Mouse (Mus musculus): ENCODE data around the gene Snx27. TPM values are rescaled to one million over a fixed set of nuclear protein-coding genes. Genes with fewer than 3 reads are reported as not detected.

Gene Snx27
- polyA plus RNA-seq, 1 experiment from 2014 or later, result 43.0 TPM

- Histone ChIP-seq H3K4me1 (ENCODE audit: insufficient read depth, low read length) (peaks cover 13% of the 10 kb centered on the region; the same call in 1 of the 2 replicates), H3K4me2 (replicated peaks; ENCODE audit: low read depth, low read length) (no peak overlapping the region), H3K4me3 (ENCODE audit: low read length) (no peak overlapping the region), H3K27me3 (ENCODE audit: insufficient read depth, low read length) (no peaks in the 10 kb centered on the region), H3K9ac (replicated peaks; ENCODE audit: low read length) (no peak overlapping the region), H3K27ac (ENCODE audit: low read length) (peak overlapping the region; percentile 18; the same call in 1 of the 2 replicates), H3K36me3 (ENCODE audit: insufficient read depth, low read length) (no peaks in the 10 kb centered on the region), H3K9me3 (ENCODE audit: low read length) (no peaks in the 10 kb centered on the region)
- WGBS, result 46% methylated on average over 4 of the region's 4 CpGs
- ATAC-seq (ENCODE audit: low FRiP score, low TSS enrichment), result no peak
Observed at GRCm38 (mm10) chr3:94611343-94611742, 28.8 kb upstream of the Snx27 start.

- H3K27ac ChIP-seq (ENCODE audit: low read length), result no peak overlapping the region
- no peak for ATAC-seq (ENCODE audit: low FRiP score, low TSS enrichment)
- H3K9ac ChIP-seq (replicated peaks; ENCODE audit: low read length), result no peak overlapping the region
Observed at GRCm38 (mm10) chr3:94610581-94610980, 28.1 kb upstream of the Snx27 start.

GRCm38 (mm10) chr3:94609621-94610020 is 27.1 kb upstream of the Snx27 start:
- 94% methylated on average over 3 of the region's 3 CpGs for WGBS

More at GRCm38 (mm10) chr3:94610581-94610980, 28.1 kb upstream of the Snx27 start:
- Histone ChIP-seq H3K27me3 (ENCODE audit: insufficient read depth, low read length) (no peaks in the 10 kb centered on the region), H3K4me3 (ENCODE audit: low read length) (no peak overlapping the region), H3K4me2 (replicated peaks; ENCODE audit: low read depth, low read length) (no peak overlapping the region), H3K36me3 (ENCODE audit: insufficient read depth, low read length) (no peaks in the 10 kb centered on the region), H3K9me3 (ENCODE audit: low read length) (no peaks in the 10 kb centered on the region), H3K4me1 (ENCODE audit: insufficient read depth, low read length) (peaks cover 13% of the 10 kb centered on the region; the same call in 1 of the 2 replicates)
- 65% methylated on average over 2 of the region's 2 CpGs for WGBS

GRCm38 (mm10) chr3:94601959-94602358 is 19.4 kb upstream of the Snx27 start:
- no peaks in the 10 kb centered on the region for H3K27me3 ChIP-seq (ENCODE audit: insufficient read depth, low read length)
- H3K4me2 ChIP-seq (replicated peaks; ENCODE audit: low read depth, low read length), result no peak overlapping the region
- no peaks in the 10 kb centered on the region for H3K9me3 ChIP-seq (ENCODE audit: low read length)
- no peak overlapping the region for H3K4me3 ChIP-seq (ENCODE audit: low read length)
- ATAC-seq (ENCODE audit: low FRiP score, low TSS enrichment), result no peak
- no peaks in the 10 kb centered on the region for H3K36me3 ChIP-seq (ENCODE audit: insufficient read depth, low read length)
- no peaks in the 10 kb centered on the region for H3K4me1 ChIP-seq (ENCODE audit: insufficient read depth, low read length)
- WGBS, result 9% methylated on average over 4 of the region's 4 CpGs
- no peak overlapping the region for H3K9ac ChIP-seq (replicated peaks; ENCODE audit: low read length)
- no peak overlapping the region for H3K27ac ChIP-seq (ENCODE audit: low read length)

More at GRCm38 (mm10) chr3:94609621-94610020, 27.1 kb upstream of the Snx27 start:
- Histone ChIP-seq H3K27me3 (ENCODE audit: insufficient read depth, low read length) (no peaks in the 10 kb centered on the region), H3K36me3 (ENCODE audit: insufficient read depth, low read length) (no peaks in the 10 kb centered on the region), H3K9me3 (ENCODE audit: low read length) (no peaks in the 10 kb centered on the region), H3K27ac (ENCODE audit: low read length) (no peak overlapping the region), H3K4me1 (ENCODE audit: insufficient read depth, low read length) (peaks cover 13% of the 10 kb centered on the region; the same call in 1 of the 2 replicates), H3K4me2 (replicated peaks; ENCODE audit: low read depth, low read length) (no peak overlapping the region), H3K4me3 (ENCODE audit: low read length) (no peak overlapping the region), H3K9ac (replicated peaks; ENCODE audit: low read length) (no peak overlapping the region)
- ATAC-seq (ENCODE audit: low FRiP score, low TSS enrichment), result no peak

GRCm38 (mm10) chr3:94597224-94597779 is 14.8 kb upstream of the Snx27 start:
- no peak overlapping the region for H3K27ac ChIP-seq (ENCODE audit: low read length)
- H3K9me3 ChIP-seq (ENCODE audit: low read length), result 0 out of 2 replicates have a peak, but pooled peaks cover 6% of the 10 kb centered on the region
- no peak overlapping the region for H3K4me3 ChIP-seq (ENCODE audit: low read length)
- H3K36me3 ChIP-seq (ENCODE audit: insufficient read depth, low read length), result no peaks in the 10 kb centered on the region
- ATAC-seq (ENCODE audit: low FRiP score, low TSS enrichment), result no peak
- no peak overlapping the region for H3K4me2 ChIP-seq (replicated peaks; ENCODE audit: low read depth, low read length)
- no peak overlapping the region for H3K9ac ChIP-seq (replicated peaks; ENCODE audit: low read length)
- 57% methylated on average over 3 of the region's 3 CpGs for WGBS
- no peaks in the 10 kb centered on the region for H3K4me1 ChIP-seq (ENCODE audit: insufficient read depth, low read length)
- no peaks in the 10 kb centered on the region for H3K27me3 ChIP-seq (ENCODE audit: insufficient read depth, low read length)

GRCm38 (mm10) chr3:94595871-94596287 is 13.4 kb upstream of the Snx27 start:
- no peak for ATAC-seq (ENCODE audit: low FRiP score, low TSS enrichment)
- no peak overlapping the region for H3K4me3 ChIP-seq (ENCODE audit: low read length)
- H3K27me3 ChIP-seq (ENCODE audit: insufficient read depth, low read length), result no peaks in the 10 kb centered on the region
- no peaks in the 10 kb centered on the region for H3K4me1 ChIP-seq (ENCODE audit: insufficient read depth, low read length)
- 87% methylated on average over 6 of the region's 6 CpGs for WGBS
- peaks cover 11% of the 10 kb centered on the region; the same call in 1 of the 2 replicates for H3K9me3 ChIP-seq (ENCODE audit: low read length)
- H3K27ac ChIP-seq (ENCODE audit: low read length), result no peak overlapping the region
- H3K9ac ChIP-seq (replicated peaks; ENCODE audit: low read length), result no peak overlapping the region
- no peaks in the 10 kb centered on the region for H3K36me3 ChIP-seq (ENCODE audit: insufficient read depth, low read length)
- H3K4me2 ChIP-seq (replicated peaks; ENCODE audit: low read depth, low read length), result no peak overlapping the region

GRCm38 (mm10) chr3:94591066-94591465 is 8.6 kb upstream of the Snx27 start:
- ATAC-seq (ENCODE audit: low FRiP score, low TSS enrichment), result no peak
- Histone ChIP-seq H3K36me3 (ENCODE audit: insufficient read depth, low read length) (no peaks in the 10 kb centered on the region), H3K4me2 (replicated peaks; ENCODE audit: low read depth, low read length) (no peak overlapping the region), H3K27me3 (ENCODE audit: insufficient read depth, low read length) (no peaks in the 10 kb centered on the region), H3K27ac (ENCODE audit: low read length) (no peak overlapping the region), H3K4me1 (ENCODE audit: insufficient read depth, low read length) (no peaks in the 10 kb centered on the region), H3K9ac (replicated peaks; ENCODE audit: low read length) (no peak overlapping the region), H3K9me3 (ENCODE audit: low read length) (peaks cover 11% of the 10 kb centered on the region; the same call in 1 of the 2 replicates), H3K4me3 (ENCODE audit: low read length) (no peak overlapping the region)
- WGBS, result 76% methylated on average over 5 of the region's 5 CpGs

- H3K4me1 ChIP-seq (ENCODE audit: insufficient read depth, low read length), result no peaks in the 10 kb centered on the region
- peaks cover 5% of the 10 kb centered on the region; the same call in 1 of the 2 replicates for H3K9me3 ChIP-seq (ENCODE audit: low read length)
- no peak for ATAC-seq (ENCODE audit: low FRiP score, low TSS enrichment)
- no peak overlapping the region for H3K4me2 ChIP-seq (replicated peaks; ENCODE audit: low read depth, low read length)
- no peaks in the 10 kb centered on the region for H3K36me3 ChIP-seq (ENCODE audit: insufficient read depth, low read length)
- H3K4me3 ChIP-seq (ENCODE audit: low read length), result no peak overlapping the region
- H3K27me3 ChIP-seq (ENCODE audit: insufficient read depth, low read length), result no peaks in the 10 kb centered on the region
- no peak overlapping the region for H3K9ac ChIP-seq (replicated peaks; ENCODE audit: low read length)
- H3K27ac ChIP-seq (ENCODE audit: low read length), result no peak overlapping the region
- WGBS, result 42% methylated on average over 5 of the region's 5 CpGs
Observed at GRCm38 (mm10) chr3:94587962-94588361, 5.4 kb upstream of the Snx27 start.

GRCm38 (mm10) chr3:94582944-94583343 is 428 bp upstream of the Snx27 start:
- H3K4me3 ChIP-seq (ENCODE audit: low read length), result peak overlapping the region; percentile 91
- H3K4me1 ChIP-seq (ENCODE audit: insufficient read depth, low read length), result peaks cover 15% of the 10 kb centered on the region
- WGBS, result 76% methylated on average over 7 of the region's 7 CpGs
- no peaks in the 10 kb centered on the region for H3K27me3 ChIP-seq (ENCODE audit: insufficient read depth, low read length)
- no peaks in the 10 kb centered on the region for H3K36me3 ChIP-seq (ENCODE audit: insufficient read depth, low read length)
- H3K4me2 ChIP-seq (replicated peaks; ENCODE audit: low read depth, low read length), result no peak overlapping the region
- no peaks in the 10 kb centered on the region for H3K9me3 ChIP-seq (ENCODE audit: low read length)
- no peak for ATAC-seq (ENCODE audit: low FRiP score, low TSS enrichment)
- peak overlapping the region; percentile 90; the same call in 1 of the 2 replicates for H3K9ac ChIP-seq (replicated peaks; ENCODE audit: low read length)
- no peak overlapping the region for H3K27ac ChIP-seq (ENCODE audit: low read length)

- H3K9me3 ChIP-seq (ENCODE audit: low read length), result no peaks in the 10 kb centered on the region
- WGBS, result under 1% methylated on average over 34 of the region's 48 CpGs
- no peaks in the 10 kb centered on the region for H3K27me3 ChIP-seq (ENCODE audit: insufficient read depth, low read length)
- H3K9ac ChIP-seq (replicated peaks; ENCODE audit: low read length), result peak overlapping the region; percentile 90
- H3K4me2 ChIP-seq (replicated peaks; ENCODE audit: low read depth, low read length), result peak overlapping the region; percentile 81
- H3K4me3 ChIP-seq (ENCODE audit: low read length), result peak overlapping the region; percentile 91
- H3K36me3 ChIP-seq (ENCODE audit: insufficient read depth, low read length), result no peaks in the 10 kb centered on the region
- H3K4me1 ChIP-seq (ENCODE audit: insufficient read depth, low read length), result peaks cover 15% of the 10 kb centered on the region
- peak overlapping the region; percentile 84 for H3K27ac ChIP-seq (ENCODE audit: low read length)
- peak; percentile 75 for ATAC-seq (ENCODE audit: low FRiP score, low TSS enrichment)
Observed at GRCm38 (mm10) chr3:94581793-94582455, 592 bp downstream of the Snx27 start.
